Mouse (Mus musculus): ENCODE results near the gene Fbxw10. TPM values are rescaled to one million over a fixed set of nuclear protein-coding genes. Genes with fewer than 3 reads are reported as not detected.
A peak's percentile ranks its signal among the peaks of the same experiment; 100 is the strongest.

The Fbxw10 gene
- total and polyA plus RNA-seq, 2 experiments from 2014 or later = 0.49 to 0.72 TPM

DNA sequence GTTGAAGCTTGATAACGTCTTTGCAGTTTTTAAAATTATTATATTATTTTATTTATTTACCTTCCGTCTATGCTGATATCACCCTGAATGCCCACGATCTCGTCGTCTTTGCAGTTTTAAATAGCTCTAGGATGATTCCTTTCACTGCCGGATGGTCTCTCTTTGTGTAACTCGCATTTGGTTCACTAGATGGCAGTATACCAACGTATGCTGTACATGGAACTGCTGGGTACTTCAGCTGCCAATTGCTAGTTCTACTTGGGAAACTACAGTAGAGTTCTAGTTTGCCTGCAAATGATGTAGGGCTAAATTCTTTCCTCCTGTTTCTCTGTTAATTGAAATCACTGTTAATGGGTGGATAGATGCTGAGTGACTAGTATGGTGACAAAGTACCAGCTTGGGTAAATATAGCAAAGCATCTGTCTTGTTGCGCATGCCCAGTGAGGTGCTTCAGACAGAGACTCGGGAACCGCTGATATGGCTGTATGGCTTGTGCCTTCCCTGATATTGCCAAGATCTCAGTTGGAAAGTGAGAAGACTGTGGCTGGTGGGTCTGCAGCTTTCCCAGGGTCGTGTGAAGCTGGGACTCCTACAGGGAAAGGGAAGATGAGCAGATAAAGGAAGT lies 54.9 kb downstream of the Fbxw10 start:
- Histone ChIP-seq H3K27me3 (ENCODE audit: insufficient read depth, low read length) (no peaks in the 10 kb centered on the region), H3K4me2 (ENCODE audit: low read depth, low read length, poor library complexity, severe bottlenecking) (no peak overlapping the region), H3K36me3 (ENCODE audit: insufficient read depth, low read length) (no peaks in the 10 kb centered on the region), H3K4me3 (ENCODE audit: low read depth, low read length) (no peak overlapping the region), H3K4me1 (ENCODE audit: insufficient read depth, low read length) (no peaks in the 10 kb centered on the region), H3K9ac (replicated peaks; ENCODE audit: low read length, poor library complexity, severe bottlenecking) (no peak overlapping the region), H3K27ac (ENCODE audit: low read depth, low read length) (no peak overlapping the region), H3K9me3 (ENCODE audit: low read length) (no peaks in the 10 kb centered on the region)
- DNase-seq (ENCODE audit: low spot score) (peak; percentile 94), ATAC-seq (ENCODE audit: low FRiP score) (no peak)
- peak; percentile 97 for TF ChIP-seq CTCF (IDR thresholded peaks at IDR 0.05)
- 36% methylated on average over 12 of the region's 12 CpGs for WGBS

DNA sequence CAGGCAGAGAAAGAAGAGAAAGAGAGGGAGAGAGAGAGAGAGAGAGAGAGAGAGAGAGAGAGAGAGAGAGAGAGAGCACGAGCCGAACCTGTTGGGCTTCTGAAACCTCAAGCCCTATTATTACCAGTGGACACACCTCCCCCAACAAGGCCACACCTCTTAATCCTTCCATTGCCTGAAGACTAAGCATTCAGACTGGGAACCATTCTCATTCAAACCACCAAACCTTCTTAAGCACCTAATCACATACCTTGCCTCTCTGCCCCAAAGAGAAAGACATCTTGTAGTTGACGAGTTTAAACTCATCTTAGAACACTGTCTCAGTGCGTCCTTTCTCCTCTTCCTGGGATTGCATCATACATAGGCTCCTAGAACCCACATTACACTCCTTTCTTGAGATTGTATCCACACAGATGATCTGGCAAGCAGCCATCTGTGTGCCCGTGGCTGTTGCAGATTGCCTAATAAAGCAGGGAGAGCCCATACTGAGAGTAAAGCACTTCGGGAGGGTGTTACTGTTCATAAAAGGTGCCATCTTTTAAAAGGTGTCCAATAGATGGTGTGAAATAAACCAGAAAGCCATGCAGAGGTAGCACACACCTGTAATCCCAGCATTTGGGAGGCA lies 57.1 kb downstream of the Fbxw10 start:
- DNase-seq (ENCODE audit: low spot score) = no peak

DNA sequence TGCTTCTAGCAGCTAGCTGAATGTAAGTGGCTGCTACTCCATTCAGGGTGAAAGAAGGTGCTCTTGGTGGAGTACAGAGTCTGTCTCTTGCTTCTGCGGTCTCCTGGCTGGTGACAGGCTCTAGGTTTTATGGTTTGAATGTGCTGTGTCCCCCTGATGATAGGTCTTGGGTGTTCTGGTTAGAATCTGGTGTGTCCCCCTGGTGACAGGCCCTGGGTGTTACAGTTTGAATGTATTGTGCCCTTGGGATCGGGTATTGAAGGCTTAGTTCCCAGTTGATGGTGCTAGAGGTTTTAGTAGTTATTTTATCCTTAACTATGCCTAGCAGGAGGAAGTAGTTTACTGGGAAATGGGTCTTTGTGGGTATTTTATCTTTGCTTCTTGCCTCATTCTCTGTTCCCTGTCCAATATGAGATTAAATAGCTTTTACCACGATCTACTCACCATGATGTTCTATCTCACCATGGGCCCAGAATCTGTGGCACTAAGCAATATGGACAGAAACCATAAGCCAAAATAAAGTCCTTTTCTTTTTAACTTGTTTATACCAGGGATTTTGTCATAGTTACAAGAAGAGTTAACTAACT lies 62.9 kb downstream of the Fbxw10 start:
- no peak for DNase-seq (ENCODE audit: low spot score)
- Histone ChIP-seq H3K4me2 (ENCODE audit: low read depth, low read length, poor library complexity, severe bottlenecking) (no peak overlapping the region), H3K36me3 (ENCODE audit: insufficient read depth, low read length) (no peaks in the 10 kb centered on the region), H3K27me3 (ENCODE audit: insufficient read depth, low read length) (no peaks in the 10 kb centered on the region), H3K4me3 (ENCODE audit: low read depth, low read length) (no peak overlapping the region), H3K4me1 (ENCODE audit: insufficient read depth, low read length) (0 out of 2 replicates have a peak, but pooled peaks cover 3% of the 10 kb centered on the region), H3K9me3 (ENCODE audit: low read length) (no peaks in the 10 kb centered on the region), H3K27ac (ENCODE audit: low read depth, low read length) (no peak overlapping the region), H3K9ac (replicated peaks; ENCODE audit: low read length, poor library complexity, severe bottlenecking) (no peak overlapping the region)
- WGBS = 88% methylated on average over 3 of the region's 3 CpGs
- no peak for ATAC-seq (ENCODE audit: low FRiP score)
- peak; percentile 13; the same call in 1 of the 2 replicates for TF ChIP-seq CTCF (IDR thresholded peaks at IDR 0.05)

More for the DNA sequence above, 57.1 kb downstream of the Fbxw10 start:
- Histone ChIP-seq H3K4me1 (ENCODE audit: insufficient read depth, low read length) (no peaks in the 10 kb centered on the region), H3K36me3 (ENCODE audit: insufficient read depth, low read length) (no peaks in the 10 kb centered on the region), H3K9me3 (ENCODE audit: low read length) (no peaks in the 10 kb centered on the region), H3K9ac (replicated peaks; ENCODE audit: low read length, poor library complexity, severe bottlenecking) (no peak overlapping the region), H3K4me2 (ENCODE audit: low read depth, low read length, poor library complexity, severe bottlenecking) (no peak overlapping the region), H3K4me3 (ENCODE audit: low read depth, low read length) (no peak overlapping the region), H3K27me3 (ENCODE audit: insufficient read depth, low read length) (no peaks in the 10 kb centered on the region), H3K27ac (ENCODE audit: low read depth, low read length) (no peak overlapping the region)
- ATAC-seq (ENCODE audit: low FRiP score) = no peak
- WGBS = 66% methylated on average over 6 of the region's 6 CpGs
- TF ChIP-seq CTCF (IDR thresholded peaks at IDR 0.05) = no peak

DNA sequence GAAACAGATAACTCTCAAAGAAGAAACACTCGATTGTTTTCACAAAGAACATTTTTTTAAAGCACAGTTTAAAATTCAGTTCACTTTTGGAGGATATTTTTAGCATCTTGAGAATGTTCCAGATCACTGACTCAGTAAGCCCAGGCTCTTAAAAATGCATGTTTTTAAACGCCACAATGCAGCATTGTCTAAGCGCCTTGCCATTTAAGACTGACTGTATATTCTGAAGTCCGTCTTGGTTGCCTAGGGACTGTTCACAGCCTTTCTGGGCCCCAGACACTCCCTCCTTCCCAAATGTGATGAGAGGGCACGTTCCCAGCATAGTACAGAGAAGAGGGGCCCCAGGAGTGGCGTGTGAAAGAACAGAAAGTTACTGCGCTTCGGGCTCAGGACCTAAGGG lies 64.5 kb downstream of the Fbxw10 start:
- H3K36me3 ChIP-seq (ENCODE audit: insufficient read depth, low read length) = no peaks in the 10 kb centered on the region
- ATAC-seq (ENCODE audit: low FRiP score) (no peak), DNase-seq (ENCODE audit: low spot score) (peak; percentile 4)
- no peak for TF ChIP-seq CTCF (IDR thresholded peaks at IDR 0.05)
- WGBS = 40% methylated on average over 8 of the region's 8 CpGs
- H3K4me1 ChIP-seq (ENCODE audit: insufficient read depth, low read length) = 0 out of 2 replicates have a peak, but pooled peaks cover 3% of the 10 kb centered on the region
- no peak overlapping the region for H3K4me2 ChIP-seq (ENCODE audit: low read depth, low read length, poor library complexity, severe bottlenecking)
- H3K4me3 ChIP-seq (ENCODE audit: low read depth, low read length) = no peak overlapping the region
- H3K9ac ChIP-seq (replicated peaks; ENCODE audit: low read length, poor library complexity, severe bottlenecking) = no peak overlapping the region
- H3K27me3 ChIP-seq (ENCODE audit: insufficient read depth, low read length) = no peaks in the 10 kb centered on the region
- H3K27ac ChIP-seq (ENCODE audit: low read depth, low read length) = no peak overlapping the region
- H3K9me3 ChIP-seq (ENCODE audit: low read length) = no peaks in the 10 kb centered on the region

DNA sequence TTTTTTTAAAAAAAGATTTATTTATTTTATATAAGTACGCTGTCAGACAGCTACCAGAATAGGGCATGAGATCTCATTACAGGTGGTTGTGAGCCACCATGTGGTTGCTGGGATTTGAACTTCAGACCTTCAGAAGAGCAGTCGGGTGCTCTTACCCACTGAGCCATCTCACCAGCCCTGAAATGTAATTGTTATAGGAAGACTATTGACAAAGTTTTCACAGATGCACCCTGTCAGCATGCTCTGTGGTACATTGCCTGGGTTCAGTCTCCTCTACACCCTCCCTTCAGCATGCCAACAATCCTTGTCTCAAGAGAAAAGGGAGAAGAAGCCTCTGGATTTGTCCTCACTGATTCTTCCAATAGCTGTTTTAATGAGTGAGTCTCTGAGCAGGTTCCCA lies 66.3 kb downstream of the Fbxw10 start:
- Histone ChIP-seq H3K36me3 (ENCODE audit: insufficient read depth, low read length) (no peaks in the 10 kb centered on the region), H3K9ac (replicated peaks; ENCODE audit: low read length, poor library complexity, severe bottlenecking) (no peak overlapping the region), H3K27ac (ENCODE audit: low read depth, low read length) (no peak overlapping the region), H3K4me3 (ENCODE audit: low read depth, low read length) (no peak overlapping the region), H3K4me1 (ENCODE audit: insufficient read depth, low read length) (0 out of 2 replicates have a peak, but pooled peaks cover 3% of the 10 kb centered on the region), H3K27me3 (ENCODE audit: insufficient read depth, low read length) (no peaks in the 10 kb centered on the region), H3K9me3 (ENCODE audit: low read length) (no peaks in the 10 kb centered on the region), H3K4me2 (ENCODE audit: low read depth, low read length, poor library complexity, severe bottlenecking) (no peak overlapping the region)
- no peak for DNase-seq (ENCODE audit: low spot score)
- TF ChIP-seq CTCF (IDR thresholded peaks at IDR 0.05) = no peak
- ATAC-seq (ENCODE audit: low FRiP score) = no peak
- WGBS = 91% methylated on average over 2 of the region's 2 CpGs

DNA sequence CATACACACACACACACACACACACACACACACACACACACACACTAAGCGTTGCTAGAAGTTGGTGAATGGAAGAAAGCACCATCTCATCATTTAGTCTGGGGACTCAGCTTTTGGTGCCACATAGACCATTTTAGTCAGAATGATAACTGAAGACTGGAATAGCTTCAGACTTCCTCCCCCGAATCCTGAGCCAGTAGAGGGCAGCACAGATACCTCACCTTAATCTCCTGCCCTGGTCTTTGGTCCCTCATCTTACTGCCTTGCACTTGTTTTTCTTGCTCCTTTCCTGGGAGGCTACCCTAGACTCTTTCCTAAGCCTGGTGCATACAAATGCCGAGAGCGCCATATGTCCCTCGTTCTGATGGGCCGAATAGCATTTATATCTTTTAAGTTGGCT lies 67.7 kb downstream of the Fbxw10 start:
- Histone ChIP-seq H3K4me3 (ENCODE audit: low read depth, low read length) (no peak overlapping the region), H3K4me1 (ENCODE audit: insufficient read depth, low read length) (0 out of 2 replicates have a peak, but pooled peaks cover 3% of the 10 kb centered on the region), H3K9ac (replicated peaks; ENCODE audit: low read length, poor library complexity, severe bottlenecking) (no peak overlapping the region), H3K27ac (ENCODE audit: low read depth, low read length) (no peak overlapping the region), H3K4me2 (ENCODE audit: low read depth, low read length, poor library complexity, severe bottlenecking) (no peak overlapping the region), H3K27me3 (ENCODE audit: insufficient read depth, low read length) (no peaks in the 10 kb centered on the region), H3K36me3 (ENCODE audit: insufficient read depth, low read length) (no peaks in the 10 kb centered on the region), H3K9me3 (ENCODE audit: low read length) (no peaks in the 10 kb centered on the region)
- ATAC-seq (ENCODE audit: low FRiP score) (no peak), DNase-seq (ENCODE audit: low spot score) (no peak)
- peak; percentile 48 for TF ChIP-seq CTCF (IDR thresholded peaks at IDR 0.05)
- WGBS = 66% methylated on average over 6 of the region's 6 CpGs
